Mouse (Mus musculus) gastrocnemius, postnatal 36 days (tissue): ENCODE data around the gene Csrp1. TPM values are rescaled to one million over a fixed set of nuclear protein-coding genes. Genes with fewer than 3 reads are reported as not detected.

ENCODE experiments used
- DNase-seq, 2 experiments: peaks; one replicate each; pipeline ENCODE4 v3.0.0; 2022
- intact Hi-C: fragments of 180-260 bp; cut with DNase I; formaldehyde crosslinking; loops from one replicate; pipeline ENCODE4 v1.15.1; 2025
- total RNA-seq, 2 experiments: library from RNA; stranded (reverse); gene quantifications; 2 replicates each; pipeline ENCODE4 v1.2.3; 2021

Csrp1 gene
- total RNA-seq, 2 experiments from 2014 or later, result 18.1 to 22.8 TPM

DNA sequence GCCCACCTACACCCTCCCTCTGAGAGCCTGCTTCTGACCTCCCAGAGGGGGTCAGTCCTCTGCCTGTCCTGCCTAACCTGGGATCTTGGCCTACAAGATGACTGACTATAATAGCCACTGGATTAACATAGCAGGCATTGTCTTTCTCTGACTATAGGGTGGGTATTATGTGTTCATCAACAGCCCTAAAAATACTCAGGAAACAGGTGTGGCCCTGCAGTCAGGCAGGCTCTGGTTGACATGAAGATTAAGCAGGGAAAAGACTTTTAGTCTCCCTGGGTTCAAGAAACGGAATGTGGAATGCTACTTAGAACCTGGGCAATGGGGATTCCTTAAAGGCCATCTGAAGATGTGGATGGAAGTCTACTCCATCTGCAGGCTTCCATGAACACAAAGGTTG is 78.6 kb downstream of the Csrp1 start:
- intact Hi-C loops, result no loop called here
- no peak for DNase-seq

DNA sequence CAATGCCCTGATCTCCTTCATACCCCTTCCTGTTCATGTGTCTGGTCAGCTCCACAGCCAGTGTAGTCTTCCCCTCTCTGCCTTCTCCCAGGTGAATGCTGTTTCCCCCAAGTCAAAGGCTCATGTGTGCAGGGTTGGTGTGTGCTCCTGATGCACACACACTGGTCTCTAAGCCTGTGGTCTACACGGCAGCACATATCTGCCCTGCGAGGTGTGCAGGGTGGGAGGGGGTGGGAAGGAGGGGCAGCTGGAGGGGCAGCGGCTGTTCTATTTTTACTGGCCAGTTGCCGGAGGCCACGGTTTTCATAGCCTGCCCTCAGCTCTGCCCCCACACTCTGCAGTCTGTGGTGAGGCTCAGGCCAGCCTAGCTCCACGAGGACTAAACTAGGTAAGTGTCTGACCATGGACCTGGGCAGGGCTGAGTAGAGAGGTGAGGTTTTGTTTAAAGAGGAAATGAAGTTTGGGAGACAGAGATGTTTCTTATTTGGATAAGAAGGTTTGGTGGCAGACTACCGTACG is 79.3 kb downstream of the Csrp1 start:
- DNase-seq, result no peak
- intact Hi-C loops, result no loop called here

DNA sequence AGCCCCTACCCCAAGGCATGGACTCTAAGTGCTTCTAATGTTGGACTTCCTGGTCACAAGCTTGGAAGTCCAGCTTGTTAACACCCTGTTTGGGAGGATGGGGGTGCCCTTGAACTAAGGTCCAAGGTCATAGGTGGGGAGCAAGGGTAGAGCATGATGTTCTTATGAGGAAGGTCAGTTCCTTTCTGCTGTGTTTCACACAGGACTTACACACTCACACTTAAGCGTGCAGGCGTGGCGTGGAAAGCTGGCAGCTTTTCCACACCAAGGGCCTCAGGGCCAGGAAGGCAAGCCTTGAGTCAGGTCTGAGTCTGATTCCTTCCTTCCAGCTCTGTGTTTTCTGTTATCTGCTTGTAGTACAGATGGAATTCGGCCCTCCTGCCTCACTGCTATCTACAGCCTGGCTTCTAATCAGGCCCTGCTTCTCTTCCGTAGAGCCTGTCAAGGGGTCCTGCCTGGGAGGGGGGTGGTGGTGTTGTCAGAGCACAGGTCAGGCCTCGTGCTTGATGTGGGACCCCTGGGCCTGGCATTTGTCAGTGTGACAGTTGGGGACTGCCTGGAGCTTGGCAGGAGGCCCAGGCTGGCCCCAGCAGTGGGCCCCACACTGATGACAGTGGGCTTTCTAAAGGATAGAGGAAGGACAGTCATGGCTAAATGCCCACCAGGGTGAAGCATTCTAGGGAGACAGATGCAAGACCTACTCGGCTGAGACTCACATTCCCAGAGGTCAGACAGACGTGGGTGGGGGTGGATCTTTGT is 80.5 kb downstream of the Csrp1 start:
- no peak for DNase-seq

More for the DNA sequence above, 80.5 kb downstream of the Csrp1 start:
- intact Hi-C loops, result no loop called here

Other genes with a start within 250 kb of the Csrp1 start
- gene Nav1, start 112.8 kb upstream of the Csrp1 start, total RNA-seq, result 1 to 10 TPM; 8.7 to 9.7 TPM
- gene Phlda3, start 46.1 kb downstream of the Csrp1 start, total RNA-seq, result 100 to 1,000 TPM; 108 to 122 TPM
- gene Tnni1, start 59.4 kb downstream of the Csrp1 start, total RNA-seq, result 100 to 1,000 TPM in 1 of 2 experiments, 10 to 100 TPM in 1; 69.4 to 433 TPM
- not detected for gene Lad1, start 98.5 kb downstream of the Csrp1 start, total RNA-seq
- 1 to 10 TPM; 2.9 to 5.4 TPM for gene Tnnt2, start 116.3 kb downstream of the Csrp1 start, total RNA-seq
- gene Pkp1, start 199.1 kb downstream of the Csrp1 start, total RNA-seq, result under 1 TPM in 1 of 2 experiments, not detected in 1; 0.23 TPM